Mouse (Mus musculus): Measurements from ENCODE around the gene Eif4e. TPM values are rescaled to one million over a fixed set of nuclear protein-coding genes. Genes with fewer than 3 reads are reported as not detected.

Gene Eif4e
- polyA plus RNA-seq, 1 experiment from 2014 or later = 405 TPM

DNA sequence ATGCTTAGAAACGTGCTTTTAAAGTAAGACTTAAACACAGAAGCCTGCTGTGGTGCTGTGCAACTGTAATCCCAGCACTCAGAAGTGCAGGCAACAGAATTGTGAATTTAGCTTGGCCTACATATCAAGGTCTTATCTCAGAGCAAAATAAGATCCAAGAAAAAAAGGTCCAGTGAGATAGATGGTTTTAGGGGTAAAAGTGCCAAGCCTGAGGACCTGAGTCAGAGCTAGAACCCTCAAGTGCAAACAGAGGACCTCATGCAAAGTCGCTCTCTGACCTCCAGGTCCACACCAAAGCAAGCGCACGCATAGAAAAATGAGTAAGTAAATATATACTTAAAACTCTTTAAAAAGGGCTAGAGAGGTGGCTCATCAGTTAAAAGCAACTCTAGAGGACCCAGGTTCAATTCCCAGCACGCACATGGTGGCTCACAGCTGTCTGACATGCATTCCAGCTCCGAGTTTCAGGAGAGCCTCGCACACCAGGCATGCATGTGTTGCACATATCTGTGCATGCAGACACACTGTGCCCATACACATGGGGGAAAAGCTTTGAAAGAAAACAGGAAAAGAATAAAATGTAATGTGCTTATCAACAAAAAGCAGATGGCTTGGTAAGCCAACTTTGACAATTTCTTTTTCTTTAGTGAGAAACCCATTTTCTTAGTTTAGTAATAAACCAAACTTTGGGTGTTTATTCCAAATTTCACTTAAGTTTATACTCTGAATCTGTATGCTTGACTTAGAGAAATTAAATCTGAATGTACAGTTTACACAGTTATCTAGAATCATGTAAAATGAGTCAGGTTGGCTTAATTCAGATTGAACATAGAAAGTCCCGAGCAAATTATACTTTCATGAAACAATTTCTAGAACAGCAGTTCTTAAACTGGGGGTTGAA is 4.8 kb downstream of the Eif4e start:
- H3K27ac ChIP-seq (ENCODE audit: low read depth) = no peak overlapping the region
- no peak for DNase-seq
- ATAC-seq (ENCODE audit: insufficient read depth) = no peak
- H3K4me2 ChIP-seq = no peak overlapping the region; the same call in 1 of the 2 replicates
- no peak overlapping the region for H3K4me3 ChIP-seq (ENCODE audit: low read depth, low read length)
- H3K4me1 ChIP-seq (ENCODE audit: insufficient read depth) = peaks cover 26% of the 10 kb centered on the region
- 56% methylated on average over 8 of the region's 8 CpGs for WGBS
- no peaks in the 10 kb centered on the region for H3K9me3 ChIP-seq (ENCODE audit: low read depth, low read length)
- H3K9ac ChIP-seq = no peak overlapping the region
- H3K27me3 ChIP-seq (ENCODE audit: insufficient read depth, low read length) = no peaks in the 10 kb centered on the region
- no peaks in the 10 kb centered on the region for H3K36me3 ChIP-seq (ENCODE audit: insufficient read depth)
- no peak for TF ChIP-seq CTCF (IDR thresholded peaks at IDR 0.05; ENCODE audit: low read depth)

- no peak overlapping the region for H3K27ac ChIP-seq (ENCODE audit: low read depth)
These were observed 5.7 kb downstream of the Eif4e start for GRCm38 (mm10) chr3:138531479-138532181.

DNA sequence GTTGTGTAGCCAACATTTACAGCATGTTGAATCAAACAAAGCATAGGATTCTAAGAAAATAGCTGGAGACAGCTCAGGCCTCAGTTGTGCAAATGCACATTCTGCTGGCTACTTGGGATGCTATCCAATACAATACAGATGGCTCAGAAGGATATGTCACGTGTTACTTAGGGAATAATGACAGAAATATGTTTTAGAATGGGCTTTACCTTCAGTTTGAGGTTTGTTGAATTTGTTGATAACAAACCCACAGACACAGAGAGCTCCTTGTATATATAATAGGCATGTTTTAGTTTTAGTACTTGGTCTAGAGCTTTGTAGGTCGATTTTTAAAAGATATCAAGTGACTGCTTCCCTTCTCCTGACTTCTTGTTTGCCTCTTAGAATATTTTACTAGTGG is 6.8 kb downstream of the Eif4e start:
- Histone ChIP-seq H3K9ac (no peak overlapping the region), H3K4me3 (ENCODE audit: low read depth, low read length) (no peak overlapping the region), H3K27ac (ENCODE audit: low read depth) (no peak overlapping the region), H3K27me3 (ENCODE audit: insufficient read depth, low read length) (no peaks in the 10 kb centered on the region), H3K36me3 (ENCODE audit: insufficient read depth) (no peaks in the 10 kb centered on the region), H3K4me1 (ENCODE audit: insufficient read depth) (peaks cover 24% of the 10 kb centered on the region), H3K9me3 (ENCODE audit: low read depth, low read length) (no peaks in the 10 kb centered on the region), H3K4me2 (no peak overlapping the region)
- DNase-seq = no peak
- no peak for TF ChIP-seq CTCF (IDR thresholded peaks at IDR 0.05; ENCODE audit: low read depth)
- no peak for ATAC-seq (ENCODE audit: insufficient read depth)
- WGBS = 47% methylated on average over 2 of the region's 2 CpGs

More at GRCm38 (mm10) chr3:138531479-138532181, 5.7 kb downstream of the Eif4e start:
- DNase-seq (no peak), ATAC-seq (ENCODE audit: insufficient read depth) (no peak)
- H3K4me1 ChIP-seq (ENCODE audit: insufficient read depth) = peaks cover 24% of the 10 kb centered on the region
- H3K9ac ChIP-seq = no peak overlapping the region
- no peaks in the 10 kb centered on the region for H3K9me3 ChIP-seq (ENCODE audit: low read depth, low read length)
- H3K4me3 ChIP-seq (ENCODE audit: low read depth, low read length) = no peak overlapping the region
- no peaks in the 10 kb centered on the region for H3K36me3 ChIP-seq (ENCODE audit: insufficient read depth)
- H3K27me3 ChIP-seq (ENCODE audit: insufficient read depth, low read length) = no peaks in the 10 kb centered on the region
- TF ChIP-seq CTCF (IDR thresholded peaks at IDR 0.05; ENCODE audit: low read depth) = no peak
- peak overlapping the region; percentile 15 for H3K4me2 ChIP-seq
- 37% methylated on average over 12 of the region's 12 CpGs for whole genome bisulfite sequencing

GRCm38 (mm10) chr3:138536031-138536430 is 10.1 kb downstream of the Eif4e start:
- no peak overlapping the region for H3K4me3 ChIP-seq (ENCODE audit: low read depth, low read length)
- ATAC-seq (ENCODE audit: insufficient read depth) (no peak), DNase-seq (no peak)
- H3K27me3 ChIP-seq (ENCODE audit: insufficient read depth, low read length) = no peaks in the 10 kb centered on the region
- H3K9ac ChIP-seq = no peak overlapping the region
- no peaks in the 10 kb centered on the region for H3K9me3 ChIP-seq (ENCODE audit: low read depth, low read length)
- H3K4me2 ChIP-seq = no peak overlapping the region
- TF ChIP-seq CTCF (IDR thresholded peaks at IDR 0.05; ENCODE audit: low read depth) = no peak
- WGBS = 94% methylated on average over 2 of the region's 2 CpGs
- no peak overlapping the region for H3K27ac ChIP-seq (ENCODE audit: low read depth)
- 0 out of 2 replicates have a peak, but pooled peaks cover 5% of the 10 kb centered on the region for H3K4me1 ChIP-seq (ENCODE audit: insufficient read depth)
- H3K36me3 ChIP-seq (ENCODE audit: insufficient read depth) = no peaks in the 10 kb centered on the region

DNA sequence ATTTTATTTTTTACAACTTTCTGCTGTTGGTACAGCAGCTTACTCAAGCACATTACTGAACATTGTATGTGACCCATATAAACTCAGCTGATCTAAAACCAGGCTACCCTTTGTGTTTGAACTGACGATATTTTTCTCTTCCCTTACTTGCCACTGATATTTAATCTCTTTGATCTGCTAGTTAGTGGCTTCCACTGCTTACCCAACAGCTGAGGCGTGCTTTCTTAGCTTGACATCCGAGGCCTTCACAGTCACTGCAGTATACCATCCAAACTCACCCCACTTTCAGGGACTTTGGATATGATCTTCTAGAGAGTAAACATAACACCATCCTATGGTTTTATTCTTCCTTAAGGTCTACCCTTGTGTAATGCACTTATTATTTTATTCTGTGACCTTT is 16.6 kb downstream of the Eif4e start:
- WGBS = 50% methylated on average over 3 of the region's 3 CpGs

GRCm38 (mm10) chr3:138544117-138544516 is 18.1 kb downstream of the Eif4e start:
- no peaks in the 10 kb centered on the region for H3K4me1 ChIP-seq (ENCODE audit: insufficient read depth)
- H3K4me3 ChIP-seq (ENCODE audit: low read depth, low read length) = no peak overlapping the region
- WGBS = 87% methylated on average over 4 of the region's 4 CpGs
- no peak overlapping the region for H3K4me2 ChIP-seq
- no peak for TF ChIP-seq CTCF (IDR thresholded peaks at IDR 0.05; ENCODE audit: low read depth)
- ATAC-seq (ENCODE audit: insufficient read depth) (no peak), DNase-seq (no peak)
- no peak overlapping the region for H3K9ac ChIP-seq
- no peaks in the 10 kb centered on the region for H3K27me3 ChIP-seq (ENCODE audit: insufficient read depth, low read length)
- H3K36me3 ChIP-seq (ENCODE audit: insufficient read depth) = peaks cover 8% of the 10 kb centered on the region
- H3K27ac ChIP-seq (ENCODE audit: low read depth) = no peak overlapping the region
- H3K9me3 ChIP-seq (ENCODE audit: low read depth, low read length) = no peaks in the 10 kb centered on the region

More for the DNA sequence above, 16.6 kb downstream of the Eif4e start:
- Histone ChIP-seq H3K4me2 (no peak overlapping the region), H3K27me3 (ENCODE audit: insufficient read depth, low read length) (no peaks in the 10 kb centered on the region), H3K27ac (ENCODE audit: low read depth) (no peak overlapping the region), H3K9ac (no peak overlapping the region), H3K4me1 (ENCODE audit: insufficient read depth) (no peaks in the 10 kb centered on the region), H3K4me3 (ENCODE audit: low read depth, low read length) (no peak overlapping the region), H3K9me3 (ENCODE audit: low read depth, low read length) (no peaks in the 10 kb centered on the region), H3K36me3 (ENCODE audit: insufficient read depth) (peaks cover 6% of the 10 kb centered on the region; the same call in 1 of the 2 replicates)
- no peak for TF ChIP-seq CTCF (IDR thresholded peaks at IDR 0.05; ENCODE audit: low read depth)
- ATAC-seq (ENCODE audit: insufficient read depth) = no peak
- DNase-seq = no peak

DNA sequence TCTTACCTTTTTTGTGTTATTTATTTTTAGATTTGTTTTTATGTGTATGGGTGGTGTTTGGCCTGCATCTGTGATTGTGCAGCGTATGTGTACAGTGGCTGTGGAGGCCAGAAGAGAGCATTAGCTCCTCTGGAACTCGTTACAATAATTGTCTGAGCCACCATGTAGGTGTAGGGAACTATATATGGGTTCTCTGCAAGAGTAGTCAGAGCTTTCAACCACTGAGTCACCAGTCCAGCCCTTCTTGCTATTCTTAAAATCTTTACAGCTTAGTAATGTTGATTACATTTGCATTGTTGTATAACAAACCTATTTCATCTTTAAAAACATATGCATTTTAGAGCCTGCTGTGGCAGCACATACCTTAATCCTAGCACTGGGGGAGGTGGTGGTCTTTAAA is 20.7 kb downstream of the Eif4e start:
- ATAC-seq (ENCODE audit: insufficient read depth) (no peak), DNase-seq (no peak)
- Histone ChIP-seq H3K9me3 (ENCODE audit: low read depth, low read length) (no peaks in the 10 kb centered on the region), H3K9ac (no peak overlapping the region), H3K36me3 (ENCODE audit: insufficient read depth) (peaks cover 31% of the 10 kb centered on the region), H3K27ac (ENCODE audit: low read depth) (no peak overlapping the region), H3K4me3 (ENCODE audit: low read depth, low read length) (no peak overlapping the region), H3K27me3 (ENCODE audit: insufficient read depth, low read length) (no peaks in the 10 kb centered on the region), H3K4me1 (ENCODE audit: insufficient read depth) (no peaks in the 10 kb centered on the region), H3K4me2 (no peak overlapping the region)
- no peak for TF ChIP-seq CTCF (IDR thresholded peaks at IDR 0.05; ENCODE audit: low read depth)
- WGBS = 81% methylated on average over 2 of the region's 2 CpGs
